Mouse (Mus musculus): ENCODE data around the gene Zscan12. TPM values are rescaled to one million over a fixed set of nuclear protein-coding genes. Genes with fewer than 3 reads are reported as not detected.
A peak's percentile ranks its signal among the peaks of the same experiment; 100 is the strongest.

Gene Zscan12
- 2.4 and 2.7 TPM in 2 replicates for polyA plus RNA-seq (2015; fragmentation: Nextera tagmentation; extraction: Ambion mirVana)

DNA sequence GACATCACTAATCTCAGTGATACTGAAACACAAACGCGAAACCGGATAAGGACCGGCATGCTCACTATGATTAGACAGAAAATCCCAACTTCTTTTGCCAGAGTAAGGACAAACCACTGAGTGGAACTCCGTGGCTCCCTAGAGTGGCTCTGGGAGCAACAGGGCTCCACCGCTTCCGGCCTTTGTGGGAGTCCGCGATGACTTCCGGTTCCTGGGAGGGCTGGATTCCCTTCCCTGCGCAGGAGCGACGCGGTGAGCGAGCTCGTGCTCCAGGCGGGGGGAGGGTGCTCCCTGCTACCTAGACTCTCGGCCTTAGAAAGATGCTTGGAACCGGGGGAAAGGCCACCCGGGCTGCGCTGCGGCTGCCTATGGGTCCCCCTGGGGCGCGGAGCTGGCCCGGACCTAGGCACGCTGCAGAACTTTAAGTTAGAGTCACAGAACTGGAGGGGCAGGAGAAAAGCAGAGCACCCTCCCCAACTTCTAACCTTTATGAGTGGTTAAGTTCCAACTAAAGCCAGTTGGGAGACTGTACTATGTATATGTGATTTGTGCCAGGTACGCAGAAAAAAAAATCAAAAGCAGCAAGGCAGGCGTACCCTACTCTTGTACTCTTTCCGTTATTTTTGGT lies at the start of gene Zscan12:
Zscan12 (plus strand) TSS at position 200 of the 628 bp plus-strand sequence.
- Histone ChIP-seq H3K9ac (replicated peaks) (peak within 1 kb of the TSS; percentile 79), H3K27ac (ENCODE audit: low read depth) (peak within 1 kb of the TSS; percentile 69), H3K4me3 (ENCODE audit: low read depth, low read length) (peak within 1 kb of the TSS; percentile 75), H3K36me3 (replicated peaks; ENCODE audit: insufficient read depth, low read length) (peaks cover 6% of the 10 kb centered on the region; the same call in 1 of the 2 replicates), H3K4me2 (ENCODE audit: low read depth, low read length) (peak within 1 kb of the TSS; percentile 75), H3K4me1 (ENCODE audit: insufficient read depth) (peaks cover 14% of the 10 kb centered on the region), H3K27me3 (ENCODE audit: insufficient read depth, low read length) (no peaks in the 10 kb centered on the region), H3K9me3 (ENCODE audit: low read length) (no peaks in the 10 kb centered on the region)
- TF ChIP-seq CTCF (IDR thresholded peaks at IDR 0.05; ENCODE audit: low read depth) = no peak
- peak; percentile 57; the same call in 1 of the 2 replicates for TF ChIP-seq EP300 (IDR thresholded peaks at IDR 0.05; ENCODE audit: low read depth)
- 1% methylated on average over 29 of the region's 29 CpGs for WGBS (ENCODE audit: insufficient replicate concordance)
- DNase-seq (peak; percentile 91), ATAC-seq (peak; percentile 100)

DNA sequence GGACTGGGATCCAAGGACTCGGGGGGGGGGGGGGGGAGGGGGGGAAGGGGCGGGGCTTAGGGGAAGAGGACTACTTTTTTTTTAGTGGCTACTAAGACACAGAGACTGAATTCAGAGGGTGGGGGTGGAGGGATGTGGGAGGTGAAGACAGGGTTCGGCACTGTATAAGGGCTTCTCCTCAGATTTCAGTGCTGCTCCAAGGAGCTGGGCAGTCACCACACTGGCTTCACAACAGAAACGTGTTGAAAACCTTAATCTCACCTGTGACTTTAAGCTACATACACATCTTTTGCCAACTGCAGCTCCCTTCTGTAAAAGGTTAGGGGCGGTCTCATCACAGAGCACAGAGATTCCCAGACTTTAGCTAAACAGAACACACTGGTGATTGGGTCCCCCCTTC lies 49.8 kb upstream of the Zscan12 start:
- H3K4me2 ChIP-seq (ENCODE audit: low read depth, low read length) = no peak overlapping the region
- no peak overlapping the region for H3K27ac ChIP-seq (ENCODE audit: low read depth)
- ATAC-seq (no peak), DNase-seq (no peak)
- H3K4me1 ChIP-seq (ENCODE audit: insufficient read depth) = no peaks in the 10 kb centered on the region
- TF ChIP-seq CTCF (IDR thresholded peaks at IDR 0.05; ENCODE audit: low read depth) (no peak), EP300 (IDR thresholded peaks at IDR 0.05; ENCODE audit: low read depth) (no peak)
- H3K9ac ChIP-seq (replicated peaks) = no peak overlapping the region
- no peak overlapping the region for H3K4me3 ChIP-seq (ENCODE audit: low read depth, low read length)
- no peaks in the 10 kb centered on the region for H3K27me3 ChIP-seq (ENCODE audit: insufficient read depth, low read length)
- WGBS (ENCODE audit: insufficient replicate concordance) = 50% methylated on average over 3 of the region's 5 CpGs
- H3K36me3 ChIP-seq (replicated peaks; ENCODE audit: insufficient read depth, low read length) = no peaks in the 10 kb centered on the region
- no peaks in the 10 kb centered on the region for H3K9me3 ChIP-seq (ENCODE audit: low read length)

DNA sequence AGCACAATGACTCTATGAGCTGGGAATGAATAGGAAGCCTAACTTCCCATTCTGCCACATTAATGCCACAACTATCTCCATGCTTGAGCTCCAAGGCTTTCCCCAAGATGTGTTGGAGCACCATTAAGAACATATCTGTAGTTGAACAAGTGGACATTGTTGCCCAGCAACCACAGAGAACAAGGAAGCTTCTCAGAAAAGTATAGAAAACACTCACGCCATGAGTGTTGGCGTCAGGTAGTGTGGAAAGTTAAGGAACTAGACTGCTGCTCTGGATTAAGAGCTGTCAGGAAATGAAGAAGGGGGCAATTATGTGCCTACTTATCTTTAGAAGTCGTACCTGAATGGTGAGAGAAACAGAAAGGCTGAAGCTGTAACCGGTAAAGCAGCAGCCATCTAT lies 48.7 kb upstream of the Zscan12 start:
- Histone ChIP-seq H3K27ac (ENCODE audit: low read depth) (no peak overlapping the region), H3K36me3 (replicated peaks; ENCODE audit: insufficient read depth, low read length) (no peaks in the 10 kb centered on the region), H3K4me1 (ENCODE audit: insufficient read depth) (no peaks in the 10 kb centered on the region), H3K4me3 (ENCODE audit: low read depth, low read length) (no peak overlapping the region), H3K9ac (replicated peaks) (no peak overlapping the region), H3K4me2 (ENCODE audit: low read depth, low read length) (no peak overlapping the region), H3K9me3 (ENCODE audit: low read length) (no peaks in the 10 kb centered on the region), H3K27me3 (ENCODE audit: insufficient read depth, low read length) (no peaks in the 10 kb centered on the region)
- TF ChIP-seq EP300 (IDR thresholded peaks at IDR 0.05; ENCODE audit: low read depth) (no peak), CTCF (IDR thresholded peaks at IDR 0.05; ENCODE audit: low read depth) (no peak)
- WGBS (ENCODE audit: insufficient replicate concordance) = 74% methylated on average over 4 of the region's 4 CpGs
- DNase-seq (no peak), ATAC-seq (no peak)

DNA sequence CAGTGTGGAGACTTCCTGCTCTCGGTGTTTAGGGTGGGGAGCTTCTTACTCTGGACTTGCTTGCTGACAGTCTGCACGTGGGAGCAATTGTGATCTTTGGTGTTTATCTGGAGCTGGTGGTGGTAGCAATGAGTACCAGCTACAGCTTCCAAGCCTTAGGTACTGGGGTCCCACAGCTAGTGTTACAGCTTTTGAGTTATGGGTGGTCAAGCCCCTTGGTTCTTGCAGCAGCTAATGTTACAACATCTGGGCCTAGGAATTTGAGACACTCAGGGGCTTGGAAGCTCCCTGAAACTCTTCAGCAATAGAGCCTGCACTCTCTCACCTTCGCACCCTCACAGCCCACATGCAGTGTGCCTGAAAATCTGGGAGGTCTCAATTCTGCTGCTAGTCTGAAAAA lies 42.4 kb upstream of the Zscan12 start:
- no peak overlapping the region for H3K9ac ChIP-seq (replicated peaks)
- TF ChIP-seq EP300 (IDR thresholded peaks at IDR 0.05; ENCODE audit: low read depth) = no peak
- no peak for TF ChIP-seq CTCF (IDR thresholded peaks at IDR 0.05; ENCODE audit: low read depth)
- H3K27me3 ChIP-seq (ENCODE audit: insufficient read depth, low read length) = 0 out of 2 replicates have a peak, but pooled peaks cover 8% of the 10 kb centered on the region
- no peak overlapping the region for H3K4me3 ChIP-seq (ENCODE audit: low read depth, low read length)
- ATAC-seq (no peak), DNase-seq (no peak)
- peaks cover 4% of the 10 kb centered on the region; the same call in 1 of the 2 replicates for H3K4me1 ChIP-seq (ENCODE audit: insufficient read depth)
- no peaks in the 10 kb centered on the region for H3K9me3 ChIP-seq (ENCODE audit: low read length)
- H3K36me3 ChIP-seq (replicated peaks; ENCODE audit: insufficient read depth, low read length) = no peaks in the 10 kb centered on the region
- H3K4me2 ChIP-seq (ENCODE audit: low read depth, low read length) = no peak overlapping the region
- no peak overlapping the region for H3K27ac ChIP-seq (ENCODE audit: low read depth)
- 52% methylated on average over 3 of the region's 3 CpGs for WGBS (ENCODE audit: insufficient replicate concordance)

DNA sequence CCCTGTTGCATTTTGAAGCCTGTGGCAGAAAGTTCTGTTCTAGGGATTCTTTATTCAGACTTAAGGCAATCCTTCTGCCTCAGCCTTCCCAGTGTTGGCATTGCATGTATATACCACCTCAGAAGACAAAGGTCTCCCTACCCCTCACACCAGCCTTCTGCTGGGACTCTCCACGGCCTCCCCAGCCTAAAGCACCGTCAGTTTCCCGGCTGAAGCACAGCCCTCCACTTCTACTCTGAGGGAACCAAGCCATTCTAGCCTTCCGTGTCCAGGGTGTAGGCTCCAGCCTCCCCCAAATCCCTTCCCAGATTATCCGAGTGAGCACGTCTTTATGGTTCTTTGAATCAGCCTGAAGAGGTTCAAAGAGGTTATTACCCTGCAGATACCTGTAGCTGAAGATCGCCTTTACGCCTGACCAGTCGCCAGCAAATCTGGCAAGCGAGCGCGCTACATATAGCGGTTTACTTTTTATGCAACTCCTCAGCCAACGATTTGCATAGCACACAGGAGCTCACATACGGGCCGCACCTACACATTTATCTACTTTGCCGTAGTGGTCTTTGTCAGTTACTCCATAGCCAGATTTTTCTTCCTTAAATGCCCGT lies 40.6 kb upstream of the Zscan12 start:
- Histone ChIP-seq H3K9ac (replicated peaks) (no peak overlapping the region), H3K4me1 (ENCODE audit: insufficient read depth) (peaks cover 4% of the 10 kb centered on the region), H3K9me3 (ENCODE audit: low read length) (no peaks in the 10 kb centered on the region), H3K36me3 (replicated peaks; ENCODE audit: insufficient read depth, low read length) (no peaks in the 10 kb centered on the region), H3K27me3 (ENCODE audit: insufficient read depth, low read length) (0 out of 2 replicates have a peak, but pooled peaks cover 8% of the 10 kb centered on the region), H3K4me3 (ENCODE audit: low read depth, low read length) (peak overlapping the region; percentile 13; the same call in 1 of the 2 replicates), H3K27ac (ENCODE audit: low read depth) (no peak overlapping the region), H3K4me2 (ENCODE audit: low read depth, low read length) (peak overlapping the region; percentile 52)
- ATAC-seq = no peak
- DNase-seq = no peak
- 9% methylated on average over 18 of the region's 18 CpGs for WGBS (ENCODE audit: insufficient replicate concordance)
- no peak for TF ChIP-seq CTCF (IDR thresholded peaks at IDR 0.05; ENCODE audit: low read depth)
- no peak for TF ChIP-seq EP300 (IDR thresholded peaks at IDR 0.05; ENCODE audit: low read depth)

DNA sequence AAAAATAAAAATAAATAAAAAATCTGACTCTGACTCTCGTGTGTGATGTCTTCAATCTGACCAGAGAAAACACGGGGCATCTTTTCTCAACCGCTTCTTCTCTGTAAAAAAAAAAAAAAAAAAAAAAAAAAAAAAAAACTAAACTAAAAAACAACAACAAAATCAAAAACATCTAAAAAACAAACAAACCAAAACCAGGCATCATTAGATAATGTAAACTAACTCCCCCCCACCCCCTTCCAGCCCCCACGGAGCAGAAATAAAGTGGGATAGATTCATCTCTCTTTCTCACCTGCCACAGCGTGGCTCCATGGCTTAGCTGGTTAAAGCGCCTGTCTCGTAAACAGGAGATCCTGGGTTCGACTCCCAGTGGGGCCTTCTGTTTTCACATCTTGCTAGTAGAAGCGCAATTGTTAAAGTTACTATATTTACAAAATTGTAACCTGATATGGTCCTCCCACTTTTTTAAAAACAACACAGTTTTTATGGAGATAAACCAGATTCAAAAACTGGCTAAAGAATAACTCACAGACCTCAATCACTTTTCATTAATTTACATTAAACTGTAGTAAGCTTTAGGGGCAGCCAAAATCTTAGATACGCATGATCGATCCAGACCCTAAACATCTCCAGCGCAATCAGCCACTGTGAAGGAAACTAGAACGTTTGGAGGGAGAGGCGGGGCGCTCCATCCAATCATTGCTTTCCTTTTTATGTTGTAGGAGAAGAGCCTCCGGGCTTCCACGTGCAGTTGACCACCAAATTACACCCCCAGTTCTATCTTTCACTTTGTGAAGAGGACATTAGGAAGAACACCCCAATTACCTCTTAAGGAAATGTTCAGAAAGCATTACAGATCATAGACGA lies 39.9 kb upstream of the Zscan12 start:
- DNase-seq (peak; percentile 15), ATAC-seq (no peak)
- H3K27ac ChIP-seq (ENCODE audit: low read depth) = no peak overlapping the region
- no peaks in the 10 kb centered on the region for H3K9me3 ChIP-seq (ENCODE audit: low read length)
- WGBS (ENCODE audit: insufficient replicate concordance) = 16% methylated on average over 18 of the region's 18 CpGs
- no peak overlapping the region for H3K4me3 ChIP-seq (ENCODE audit: low read depth, low read length)
- H3K4me1 ChIP-seq (ENCODE audit: insufficient read depth) = peaks cover 8% of the 10 kb centered on the region
- no peaks in the 10 kb centered on the region for H3K36me3 ChIP-seq (replicated peaks; ENCODE audit: insufficient read depth, low read length)
- no peak for TF ChIP-seq EP300 (IDR thresholded peaks at IDR 0.05; ENCODE audit: low read depth)
- TF ChIP-seq CTCF (IDR thresholded peaks at IDR 0.05; ENCODE audit: low read depth) = no peak
- no peak overlapping the region for H3K9ac ChIP-seq (replicated peaks)
- peak overlapping the region; percentile 52 for H3K4me2 ChIP-seq (ENCODE audit: low read depth, low read length)
- 0 out of 2 replicates have a peak, but pooled peaks cover 8% of the 10 kb centered on the region for H3K27me3 ChIP-seq (ENCODE audit: insufficient read depth, low read length)

Measured in liver, postnatal 0 days (tissue).